Mouse (Mus musculus) adrenal gland, postnatal 25 days (tissue): ENCODE measurements at regions not wholly inside any gene's neighbourhood (a gene's known extent, or its start where the extent isn't known, plus 50 kb on each side); places are given as distances from the start of the nearest gene placed in this dataset.
"Not testable (repeated sequence)": the region's sequence is repeated elsewhere in the genome, so short reads cannot be mapped to it uniquely, and the experiment has no call there.

ENCODE experiments used
- DNase-seq: peaks from one replicate; pipeline ENCODE4 v3.0.0; 2021; ENCODE audit warnings: mixed read lengths

- no peak for DNase-seq
These were observed 198.3 kb upstream of the Slc7a14 start for GRCm38 (mm10) chr3:31508471-31508870.

GRCm38 (mm10) chr3:31499201-31499968 lies 189.2 kb upstream of the Slc7a14 start:
- DNase-seq: no peak

GRCm38 (mm10) chr3:31495287-31495686 lies 185.1 kb upstream of the Slc7a14 start:
- DNase-seq: no peak

- DNase-seq: no peak
These were observed 184.5 kb upstream of the Slc7a14 start for GRCm38 (mm10) chr3:31494706-31495105.

- not testable (repeated sequence) for DNase-seq
These were observed 181.6 kb upstream of the Slc7a14 start for GRCm38 (mm10) chr3:31491736-31492135.

GRCm38 (mm10) chr3:31487596-31487995 lies 177.4 kb upstream of the Slc7a14 start:
- DNase-seq: no peak

- DNase-seq: no peak
These were observed 171.8 kb upstream of the Slc7a14 start for GRCm38 (mm10) chr3:31481964-31482363.

- DNase-seq: no peak
These were observed 157.7 kb upstream of the Slc7a14 start for GRCm38 (mm10) chr3:31467882-31468281.

GRCm38 (mm10) chr3:31464260-31464659 lies 154.1 kb upstream of the Slc7a14 start:
- no peak for DNase-seq

- peak; percentile 48 for DNase-seq
These were observed 149.3 kb upstream of the Slc7a14 start for GRCm38 (mm10) chr3:31459456-31459855.

GRCm38 (mm10) chr3:31457938-31458337 lies 147.8 kb upstream of the Slc7a14 start:
- no peak for DNase-seq

GRCm38 (mm10) chr3:31455031-31455430 lies 144.9 kb upstream of the Slc7a14 start:
- no peak for DNase-seq

GRCm38 (mm10) chr3:31444861-31445260 lies 134.7 kb upstream of the Slc7a14 start:
- no peak for DNase-seq

GRCm38 (mm10) chr3:31444311-31444710 lies 134.1 kb upstream of the Slc7a14 start:
- no peak for DNase-seq

GRCm38 (mm10) chr3:31443894-31444293 lies 133.7 kb upstream of the Slc7a14 start:
- no peak for DNase-seq

- DNase-seq: no peak
These were observed 130.1 kb upstream of the Slc7a14 start for GRCm38 (mm10) chr3:31440282-31440681.

- DNase-seq: peak; percentile 75
These were observed 127.8 kb upstream of the Slc7a14 start for GRCm38 (mm10) chr3:31437970-31438369.

GRCm38 (mm10) chr3:31435204-31435963 lies 125.2 kb upstream of the Slc7a14 start:
- DNase-seq: no peak

- DNase-seq: no peak
These were observed 123.0 kb upstream of the Slc7a14 start for GRCm38 (mm10) chr3:31433201-31433600.

- DNase-seq: no peak
These were observed 113.3 kb upstream of the Slc7a14 start for GRCm38 (mm10) chr3:31423517-31423916.

GRCm38 (mm10) chr3:31408802-31409201 lies 98.6 kb upstream of the Slc7a14 start:
- no peak for DNase-seq

GRCm38 (mm10) chr3:31405880-31406279 lies 95.7 kb upstream of the Slc7a14 start:
- DNase-seq: no peak

- no peak for DNase-seq
These were observed 89.0 kb upstream of the Slc7a14 start for GRCm38 (mm10) chr3:31399136-31399535.

- DNase-seq: no peak
These were observed 84.4 kb upstream of the Slc7a14 start for GRCm38 (mm10) chr3:31394533-31394932.
